Mouse (Mus musculus): ENCODE data around the gene Trpm5.

Gene Trpm5

DNA sequence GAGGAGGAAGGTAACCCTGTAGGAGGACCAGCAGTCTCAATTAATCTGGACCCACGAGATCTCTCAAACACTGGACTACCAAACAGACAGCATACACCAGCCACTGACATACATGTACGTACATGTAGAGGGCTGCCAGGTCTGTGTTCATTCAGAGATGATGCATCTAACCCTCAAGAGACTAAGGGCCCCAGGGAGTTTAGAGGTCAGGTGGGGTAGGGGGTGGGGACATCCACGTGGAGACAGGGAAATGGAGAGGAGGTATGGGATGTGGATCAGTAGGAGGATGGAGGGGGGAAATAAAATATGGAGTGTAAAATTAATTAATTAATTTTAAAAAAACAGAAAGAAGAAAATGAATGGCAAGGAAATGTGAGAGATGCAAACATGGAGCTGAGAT lies 57.7 kb downstream of the Trpm5 start:
- DNase-seq: no peak

DNA sequence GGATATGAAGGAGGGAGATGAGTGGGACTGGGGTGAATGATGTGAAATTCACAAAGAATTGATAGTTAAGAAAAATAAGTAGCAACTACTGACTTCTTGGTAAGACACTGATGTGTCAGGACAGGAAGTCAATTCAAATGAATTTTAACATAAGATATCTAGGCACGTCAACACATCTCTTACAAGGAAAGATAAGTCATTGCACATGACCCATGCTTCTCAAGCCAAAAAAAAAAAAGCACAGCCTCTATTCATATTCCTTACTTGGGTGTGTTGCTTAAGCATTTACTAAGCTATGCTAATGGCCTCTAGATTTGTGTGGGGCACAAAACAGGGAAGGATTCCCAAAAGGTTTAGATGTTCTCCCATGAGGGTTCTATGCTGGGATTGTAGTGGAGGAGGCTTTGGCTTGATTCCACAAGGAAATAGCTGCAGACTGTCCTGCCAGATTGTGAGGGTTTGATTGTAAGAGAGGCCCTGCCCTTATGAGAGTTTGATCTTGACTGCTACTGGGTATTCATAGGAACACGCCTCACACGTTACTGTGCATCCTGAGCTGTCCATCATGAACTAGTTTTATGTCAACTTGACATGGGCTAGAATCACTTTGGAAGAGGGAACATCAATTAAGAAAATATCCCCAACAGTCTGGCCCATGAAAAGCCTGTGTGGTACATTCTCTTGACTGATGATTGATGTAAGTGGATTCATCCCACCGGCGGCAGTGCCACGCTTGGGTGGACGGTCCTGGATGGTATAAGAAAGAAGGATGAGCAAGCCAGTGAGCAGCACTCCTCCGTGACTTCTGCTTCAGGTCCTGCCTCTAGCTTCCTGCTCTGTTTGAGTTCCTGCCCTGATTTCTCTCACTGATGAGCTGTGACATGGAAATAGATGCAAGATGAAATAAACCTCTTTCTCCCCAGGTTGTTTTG lies 59.7 kb downstream of the Trpm5 start:
- no peak for DNase-seq

GRCm38 (mm10) chr7:143034112-143034511 lies 60.3 kb downstream of the Trpm5 start:
- no peak for DNase-seq

DNA sequence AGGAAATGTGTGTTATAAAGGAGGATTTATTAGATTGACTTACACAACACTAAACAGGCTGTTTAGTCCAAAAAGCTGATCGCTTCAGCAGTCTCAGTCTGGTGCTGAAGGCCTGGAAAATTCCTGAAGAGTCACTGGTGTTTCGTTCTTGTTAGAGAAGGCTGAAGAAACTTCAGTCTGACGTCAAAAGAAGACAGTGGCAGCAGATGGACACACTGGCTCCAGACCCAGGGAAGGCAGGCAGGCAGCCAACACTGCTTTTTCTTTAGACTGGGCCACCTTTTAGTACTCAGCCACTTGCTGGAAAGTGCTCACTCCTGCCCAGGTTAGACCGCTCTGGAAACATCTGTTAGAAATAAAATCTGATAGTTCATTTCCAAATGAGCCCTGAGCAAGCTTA lies 60.9 kb downstream of the Trpm5 start:
- DNase-seq: no peak

DNA sequence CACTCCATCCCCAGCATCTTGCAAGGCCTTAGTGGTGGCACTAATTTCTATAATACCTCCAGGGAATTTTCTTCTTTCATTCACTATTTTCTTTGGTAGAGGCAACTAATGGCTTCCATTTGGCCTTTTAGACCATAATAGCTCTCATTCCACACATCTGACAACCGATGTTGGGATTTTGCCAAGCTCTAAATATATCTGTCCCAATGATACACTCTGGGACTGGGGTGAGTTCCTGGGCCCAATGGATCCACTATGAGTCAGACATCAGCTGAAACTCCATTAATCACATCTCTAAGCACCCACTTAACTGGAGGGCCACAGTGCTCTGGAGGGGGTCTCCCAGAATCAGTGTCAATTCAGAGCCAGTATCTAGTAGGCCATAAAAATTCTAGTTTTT lies 62.6 kb downstream of the Trpm5 start:
- DNase-seq: no peak

- DNase-seq: no peak
Observed at GRCm38 (mm10) chr7:143027196-143027595, 67.2 kb downstream of the Trpm5 start.

GRCm38 (mm10) chr7:143025496-143025895 lies 68.9 kb downstream of the Trpm5 start:
- DNase-seq: no peak

GRCm38 (mm10) chr7:143024293-143024692 lies 70.1 kb downstream of the Trpm5 start:
- DNase-seq: no peak

- no peak for DNase-seq
Observed at GRCm38 (mm10) chr7:143023499-143023898, 70.9 kb downstream of the Trpm5 start.

- no peak for DNase-seq
Observed at GRCm38 (mm10) chr7:143021356-143022164, 72.9 kb downstream of the Trpm5 start.

DNA sequence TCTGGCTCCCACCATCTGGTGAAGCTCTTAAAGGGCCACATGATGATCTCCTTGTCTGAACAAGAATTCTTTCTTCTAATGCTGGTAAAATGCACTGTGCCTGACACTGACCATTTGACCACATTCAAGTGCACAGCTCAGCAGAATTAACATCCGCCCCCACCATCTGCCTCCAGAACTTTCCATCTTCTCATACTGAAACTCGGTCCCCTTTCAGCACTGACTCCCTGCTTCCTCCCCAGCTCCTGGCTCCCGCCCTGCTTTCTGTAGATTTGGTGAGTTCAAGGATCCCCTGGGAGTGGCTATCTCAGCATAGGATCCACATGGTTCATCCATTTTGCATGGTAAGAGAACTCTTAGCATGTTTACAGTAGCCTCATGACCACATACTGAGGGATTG lies 73.7 kb downstream of the Trpm5 start:
- DNase-seq: no peak

DNA sequence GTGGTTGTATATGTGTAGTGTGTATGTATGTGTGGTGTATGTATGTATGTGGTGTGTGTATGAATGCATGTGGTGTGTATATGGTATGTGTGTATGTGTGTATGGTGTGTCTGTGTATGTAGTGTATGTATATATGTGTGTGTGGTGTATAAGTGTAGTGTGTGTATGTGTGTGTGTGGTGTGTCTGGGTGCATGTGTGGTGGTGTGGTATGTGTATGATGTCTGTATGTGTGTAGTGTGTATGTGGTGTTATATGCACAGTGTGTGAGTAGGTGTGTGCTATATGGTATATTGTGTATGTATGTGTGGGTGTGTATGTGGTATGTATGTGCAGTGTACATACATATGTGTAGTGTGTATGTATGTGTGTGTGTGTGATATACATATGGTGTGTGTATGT lies 74.4 kb downstream of the Trpm5 start:
- DNase-seq: no peak

All from lung, postnatal 4 days (tissue).